Mouse (Mus musculus): Measurements from ENCODE around the gene Slc35e3. TPM values are rescaled to one million over a fixed set of nuclear protein-coding genes. Genes with fewer than 3 reads are reported as not detected.
A peak's percentile ranks its signal among the peaks of the same experiment; 100 is the strongest.
"Not testable (repeated sequence)": the region's sequence is repeated elsewhere in the genome, so short reads cannot be mapped to it uniquely, and the experiment has no call there.

Slc35e3 gene
- polyA plus RNA-seq, 1 experiment from 2014 or later, result 19.4 TPM

- Histone ChIP-seq H3K4me2 (replicated peaks; ENCODE audit: low read depth) (no peak overlapping the region), H3K9ac (ENCODE audit: low read length) (no peak overlapping the region), H3K4me1 (replicated peaks; ENCODE audit: control insufficient read depth, insufficient read depth) (no peaks in the 10 kb centered on the region), H3K9me3 (ENCODE audit: control insufficient read depth, low read length) (no peaks in the 10 kb centered on the region), H3K36me3 (ENCODE audit: control insufficient read depth, insufficient read depth, low read length) (0 out of 2 replicates have a peak, but pooled peaks cover 3% of the 10 kb centered on the region), H3K4me3 (ENCODE audit: low read depth, low read length) (no peak overlapping the region), H3K27me3 (ENCODE audit: control insufficient read depth, insufficient read depth, low read length) (no peaks in the 10 kb centered on the region), H3K27ac (replicated peaks) (no peak overlapping the region)
- 91% methylated on average over 6 of the region's 6 CpGs for WGBS
- no peak for ATAC-seq (ENCODE audit: low FRiP score, low TSS enrichment)
- TF ChIP-seq EP300 (optimal IDR thresholded peaks at IDR 0.05), result no peak
- TF ChIP-seq CTCF (IDR thresholded peaks at IDR 0.05; ENCODE audit: low read depth), result no peak
- DNase-seq (ENCODE audit: low spot score), result no peak
These were observed 6.6 kb downstream of the Slc35e3 start for GRCm38 (mm10) chr10:117739648-117739948.

- DNase-seq (ENCODE audit: low spot score) (no peak), ATAC-seq (ENCODE audit: low FRiP score, low TSS enrichment) (no peak)
- Histone ChIP-seq H3K9ac (ENCODE audit: low read length) (no peak overlapping the region), H3K4me2 (replicated peaks; ENCODE audit: low read depth) (no peak overlapping the region), H3K4me3 (ENCODE audit: low read depth, low read length) (no peak overlapping the region), H3K4me1 (replicated peaks; ENCODE audit: control insufficient read depth, insufficient read depth) (no peaks in the 10 kb centered on the region), H3K27ac (replicated peaks) (no peak overlapping the region), H3K9me3 (ENCODE audit: control insufficient read depth, low read length) (no peaks in the 10 kb centered on the region), H3K36me3 (ENCODE audit: control insufficient read depth, insufficient read depth, low read length) (0 out of 2 replicates have a peak, but pooled peaks cover 3% of the 10 kb centered on the region), H3K27me3 (ENCODE audit: control insufficient read depth, insufficient read depth, low read length) (no peaks in the 10 kb centered on the region)
- 92% methylated on average over 15 of the region's 15 CpGs for WGBS
- TF ChIP-seq EP300 (optimal IDR thresholded peaks at IDR 0.05) (no peak), CTCF (IDR thresholded peaks at IDR 0.05; ENCODE audit: low read depth) (no peak)
These were observed 7.1 kb downstream of the Slc35e3 start for GRCm38 (mm10) chr10:117738928-117739647.

- DNase-seq (ENCODE audit: low spot score), result no peak
- no peaks in the 10 kb centered on the region for H3K9me3 ChIP-seq (ENCODE audit: control insufficient read depth, low read length)
- TF ChIP-seq EP300 (optimal IDR thresholded peaks at IDR 0.05) (no peak), CTCF (IDR thresholded peaks at IDR 0.05; ENCODE audit: low read depth) (no peak)
- no peaks in the 10 kb centered on the region for H3K4me1 ChIP-seq (replicated peaks; ENCODE audit: control insufficient read depth, insufficient read depth)
- H3K4me3 ChIP-seq (ENCODE audit: low read depth, low read length), result no peak overlapping the region
- H3K27me3 ChIP-seq (ENCODE audit: control insufficient read depth, insufficient read depth, low read length), result no peaks in the 10 kb centered on the region
- no peak for ATAC-seq (ENCODE audit: low FRiP score, low TSS enrichment)
- H3K36me3 ChIP-seq (ENCODE audit: control insufficient read depth, insufficient read depth, low read length), result 0 out of 2 replicates have a peak, but pooled peaks cover 3% of the 10 kb centered on the region
- H3K9ac ChIP-seq (ENCODE audit: low read length), result no peak overlapping the region
- no peak overlapping the region; the same call in 1 of the 2 replicates for H3K27ac ChIP-seq (replicated peaks)
- WGBS, result 88% methylated on average over 13 of the region's 13 CpGs
- H3K4me2 ChIP-seq (replicated peaks; ENCODE audit: low read depth), result no peak overlapping the region
These were observed 7.8 kb downstream of the Slc35e3 start for GRCm38 (mm10) chr10:117738140-117738921.

GRCm38 (mm10) chr10:117737498-117737897, 8.7 kb downstream of the Slc35e3 start:
- not testable (repeated sequence) for H3K36me3 ChIP-seq (ENCODE audit: control insufficient read depth, insufficient read depth, low read length); H3K4me3 ChIP-seq (ENCODE audit: low read depth, low read length); H3K27me3 ChIP-seq (ENCODE audit: control insufficient read depth, insufficient read depth, low read length); H3K4me2 ChIP-seq (replicated peaks; ENCODE audit: low read depth); ATAC-seq (ENCODE audit: low FRiP score, low TSS enrichment); H3K9ac ChIP-seq (ENCODE audit: low read length); H3K27ac ChIP-seq (replicated peaks); H3K4me1 ChIP-seq (replicated peaks; ENCODE audit: control insufficient read depth, insufficient read depth); DNase-seq (ENCODE audit: low spot score); H3K9me3 ChIP-seq (ENCODE audit: control insufficient read depth, low read length)
- WGBS, result 89% methylated on average over 8 of the region's 8 CpGs

- WGBS, result 67% methylated on average over 4 of the region's 4 CpGs
- H3K4me2 ChIP-seq (replicated peaks; ENCODE audit: low read depth), result no peak overlapping the region
- DNase-seq (ENCODE audit: low spot score) (peak; percentile 61), ATAC-seq (ENCODE audit: low FRiP score, low TSS enrichment) (peak; percentile 80)
- no peaks in the 10 kb centered on the region for H3K27me3 ChIP-seq (ENCODE audit: control insufficient read depth, insufficient read depth, low read length)
- H3K4me1 ChIP-seq (replicated peaks; ENCODE audit: control insufficient read depth, insufficient read depth), result no peaks in the 10 kb centered on the region
- 0 out of 2 replicates have a peak, but pooled peaks cover 3% of the 10 kb centered on the region for H3K36me3 ChIP-seq (ENCODE audit: control insufficient read depth, insufficient read depth, low read length)
- H3K4me3 ChIP-seq (ENCODE audit: low read depth, low read length), result no peak overlapping the region
- H3K27ac ChIP-seq (replicated peaks), result no peak overlapping the region
- H3K9ac ChIP-seq (ENCODE audit: low read length), result no peak overlapping the region
- TF ChIP-seq EP300 (optimal IDR thresholded peaks at IDR 0.05) (no peak), CTCF (IDR thresholded peaks at IDR 0.05; ENCODE audit: low read depth) (no peak)
- H3K9me3 ChIP-seq (ENCODE audit: control insufficient read depth, low read length), result no peaks in the 10 kb centered on the region
These were observed 9.1 kb downstream of the Slc35e3 start for GRCm38 (mm10) chr10:117737075-117737474.

GRCm38 (mm10) chr10:117736573-117736972, 9.6 kb downstream of the Slc35e3 start:
- no peaks in the 10 kb centered on the region for H3K4me1 ChIP-seq (replicated peaks; ENCODE audit: control insufficient read depth, insufficient read depth)
- no peak overlapping the region for H3K9ac ChIP-seq (ENCODE audit: low read length)
- TF ChIP-seq EP300 (optimal IDR thresholded peaks at IDR 0.05) (no peak), CTCF (IDR thresholded peaks at IDR 0.05; ENCODE audit: low read depth) (no peak)
- H3K36me3 ChIP-seq (ENCODE audit: control insufficient read depth, insufficient read depth, low read length), result 0 out of 2 replicates have a peak, but pooled peaks cover 3% of the 10 kb centered on the region
- DNase-seq (ENCODE audit: low spot score), result no peak
- no peak overlapping the region for H3K4me3 ChIP-seq (ENCODE audit: low read depth, low read length)
- H3K27ac ChIP-seq (replicated peaks), result no peak overlapping the region
- no peak for ATAC-seq (ENCODE audit: low FRiP score, low TSS enrichment)
- 90% methylated on average over 5 of the region's 5 CpGs for WGBS
- H3K27me3 ChIP-seq (ENCODE audit: control insufficient read depth, insufficient read depth, low read length), result no peaks in the 10 kb centered on the region
- no peak overlapping the region for H3K4me2 ChIP-seq (replicated peaks; ENCODE audit: low read depth)
- no peaks in the 10 kb centered on the region for H3K9me3 ChIP-seq (ENCODE audit: control insufficient read depth, low read length)

- H3K9me3 ChIP-seq (ENCODE audit: control insufficient read depth, low read length); H3K4me1 ChIP-seq (replicated peaks; ENCODE audit: control insufficient read depth, insufficient read depth); DNase-seq (ENCODE audit: low spot score); H3K4me2 ChIP-seq (replicated peaks; ENCODE audit: low read depth); H3K27me3 ChIP-seq (ENCODE audit: control insufficient read depth, insufficient read depth, low read length); H3K9ac ChIP-seq (ENCODE audit: low read length); H3K36me3 ChIP-seq (ENCODE audit: control insufficient read depth, insufficient read depth, low read length); ATAC-seq (ENCODE audit: low FRiP score, low TSS enrichment); H3K4me3 ChIP-seq (ENCODE audit: low read depth, low read length); H3K27ac ChIP-seq (replicated peaks): not testable (repeated sequence)
- WGBS, result 84% methylated on average over 11 of the region's 12 CpGs
These were observed 10.8 kb downstream of the Slc35e3 start for GRCm38 (mm10) chr10:117735396-117735795.

- not testable (repeated sequence) for ATAC-seq (ENCODE audit: low FRiP score, low TSS enrichment); DNase-seq (ENCODE audit: low spot score); H3K27me3 ChIP-seq (ENCODE audit: control insufficient read depth, insufficient read depth, low read length); H3K9ac ChIP-seq (ENCODE audit: low read length); H3K27ac ChIP-seq (replicated peaks); H3K9me3 ChIP-seq (ENCODE audit: control insufficient read depth, low read length); H3K4me1 ChIP-seq (replicated peaks; ENCODE audit: control insufficient read depth, insufficient read depth); H3K4me2 ChIP-seq (replicated peaks; ENCODE audit: low read depth); H3K36me3 ChIP-seq (ENCODE audit: control insufficient read depth, insufficient read depth, low read length); H3K4me3 ChIP-seq (ENCODE audit: low read depth, low read length)
- WGBS, result 59% methylated on average over 9 of the region's 10 CpGs
These were observed 11.9 kb downstream of the Slc35e3 start for GRCm38 (mm10) chr10:117734104-117734852.

Data from stomach, postnatal 0 days (tissue).